Mouse (Mus musculus) intestine, embryonic 14.5 days (tissue): Measurements from ENCODE around the gene Slc38a2. TPM values are rescaled to one million over a fixed set of nuclear protein-coding genes. Genes with fewer than 3 reads are reported as not detected.

ENCODE experiments used
- ATAC-seq: fragments of 200-750 bp; cut with Nextera tagmentation; replicated peaks from 2 replicates; pipeline ENCODE4 v1.8.0; 2017; ENCODE audit warnings: low read depth, moderate number of reproducible peaks, moderate TSS enrichment, moderate library complexity; ENCODE audit not compliant: low FRiP score, low TSS enrichment
- DNase-seq: peaks from one replicate; pipeline ENCODE4 v3.0.0-alpha.2; 2018; ENCODE audit warnings: low spot score
- H3K27ac ChIP-seq: fragments of 300-500 bp; sonication (generic); 2 replicates; pipeline ENCODE4 v1.5.1; 2014; ENCODE audit warnings: low read depth, mild to moderate bottlenecking, control low read depth
- H3K27me3 ChIP-seq: fragments of 300-500 bp; sonication (generic); replicated peaks from 2 replicates; pipeline ENCODE4 v1.6.1; 2014; ENCODE audit warnings: low read length, control low read depth; ENCODE audit not compliant: control insufficient read depth, insufficient read depth
- H3K36me3 ChIP-seq: fragments of 300-500 bp; sonication (generic); 2 replicates; pipeline ENCODE4 v1.6.1; 2014; ENCODE audit warnings: low read length, control low read depth; ENCODE audit not compliant: control insufficient read depth, insufficient read depth
- H3K4me1 ChIP-seq: fragments of 300-500 bp; sonication (generic); replicated peaks from 2 replicates; pipeline ENCODE4 v1.6.1; 2014; ENCODE audit warnings: low read length, control low read depth, mixed read lengths; ENCODE audit not compliant: control insufficient read depth, insufficient read depth
- H3K4me2 ChIP-seq: fragments of 300-500 bp; sonication (generic); 2 replicates; pipeline ENCODE4 v1.6.1; 2014; ENCODE audit warnings: low read length
- H3K4me3 ChIP-seq: fragments of 300-500 bp; sonication (generic); 2 replicates; pipeline ENCODE4 v1.5.1; 2014; ENCODE audit warnings: low read depth, low read length, control low read depth, mixed read lengths
- H3K9ac ChIP-seq: fragments of 300-500 bp; sonication (generic); 2 replicates; pipeline ENCODE4 v1.6.1; 2014; ENCODE audit warnings: mild to moderate bottlenecking, low read length
- H3K9me3 ChIP-seq: fragments of 300-500 bp; sonication (generic); 2 replicates; pipeline ENCODE4 v1.6.1; 2016; ENCODE audit warnings: low read length, control low read depth; ENCODE audit not compliant: control insufficient read depth
- WGBS: fragments of 180-500 bp; shearing (Covaris S2); extraction: QIAGEN DNeasy Blood & Tissue Kit; methylation state at CpG from one replicate; pipeline ENCODE4 v1.1.7; 2014; 5-methylcytosine and 5-hydroxymethylcytosine counted together
- polyA plus RNA-seq: library from polyadenylated mRNA; unstranded; fragments of >200 nt; fragmentation: Nextera tagmentation; extraction: Ambion mirVana; gene quantifications from 2 replicates; pipeline ENCODE4 v1.2.1, GENCODE M21; 2014

Gene Slc38a2
- polyA plus RNA-seq, 1 experiment from 2014 or later = 129 TPM

- Histone ChIP-seq H3K36me3 (peaks cover 58% of the 10 kb centered on the region), H3K9ac (no peak overlapping the region), H3K9me3 (no peaks in the 10 kb centered on the region), H3K27ac (no peak overlapping the region), H3K27me3 (no peaks in the 10 kb centered on the region), H3K4me3 (no peak overlapping the region), H3K4me1 (0 out of 2 replicates have a peak, but pooled peaks cover 3% of the 10 kb centered on the region), H3K4me2 (no peak overlapping the region)
- DNase-seq (no peak), ATAC-seq (no peak)
- 82% methylated on average over 6 of the region's 6 CpGs for WGBS
These were observed 11.5 kb downstream of the Slc38a2 start for GRCm38 (mm10) chr15:96688036-96688435.

GRCm38 (mm10) chr15:96687366-96687765 lies 12.2 kb downstream of the Slc38a2 start:
- WGBS = 31% methylated on average over 1 of the region's 1 CpGs
- H3K9ac ChIP-seq = no peak overlapping the region
- no peak overlapping the region for H3K4me3 ChIP-seq
- H3K9me3 ChIP-seq = no peaks in the 10 kb centered on the region
- no peak overlapping the region for H3K27ac ChIP-seq
- DNase-seq (no peak), ATAC-seq (no peak)
- peaks cover 52% of the 10 kb centered on the region for H3K36me3 ChIP-seq
- no peaks in the 10 kb centered on the region for H3K27me3 ChIP-seq
- H3K4me1 ChIP-seq = 0 out of 2 replicates have a peak, but pooled peaks cover 3% of the 10 kb centered on the region
- H3K4me2 ChIP-seq = no peak overlapping the region

GRCm38 (mm10) chr15:96686201-96687159 lies 13.1 kb downstream of the Slc38a2 start:
- no peak overlapping the region for H3K4me2 ChIP-seq
- no peak overlapping the region for H3K27ac ChIP-seq
- no peaks in the 10 kb centered on the region for H3K27me3 ChIP-seq
- no peak overlapping the region for H3K4me3 ChIP-seq
- H3K9ac ChIP-seq = no peak overlapping the region
- no peak for ATAC-seq
- H3K4me1 ChIP-seq = 0 out of 2 replicates have a peak, but pooled peaks cover 3% of the 10 kb centered on the region
- no peaks in the 10 kb centered on the region for H3K9me3 ChIP-seq
- H3K36me3 ChIP-seq = peaks cover 43% of the 10 kb centered on the region
- no peak for DNase-seq
- 77% methylated on average over 9 of the region's 9 CpGs for WGBS

- no peak overlapping the region for H3K27ac ChIP-seq
- ATAC-seq (no peak), DNase-seq (no peak)
- H3K4me3 ChIP-seq = no peak overlapping the region
- H3K4me2 ChIP-seq = no peak overlapping the region
- no peak overlapping the region for H3K9ac ChIP-seq
- H3K36me3 ChIP-seq = peaks cover 31% of the 10 kb centered on the region
- 60% methylated on average over 6 of the region's 6 CpGs for WGBS
- H3K4me1 ChIP-seq = 0 out of 2 replicates have a peak, but pooled peaks cover 3% of the 10 kb centered on the region
- H3K9me3 ChIP-seq = no peaks in the 10 kb centered on the region
- no peaks in the 10 kb centered on the region for H3K27me3 ChIP-seq
These were observed 14.3 kb downstream of the Slc38a2 start for GRCm38 (mm10) chr15:96685273-96685672.

GRCm38 (mm10) chr15:96684132-96684830 lies 15.2 kb downstream of the Slc38a2 start:
- Histone ChIP-seq H3K4me3 (no peak overlapping the region), H3K36me3 (peaks cover 21% of the 10 kb centered on the region), H3K9ac (no peak overlapping the region), H3K9me3 (no peaks in the 10 kb centered on the region), H3K4me2 (no peak overlapping the region), H3K27ac (no peak overlapping the region), H3K27me3 (no peaks in the 10 kb centered on the region), H3K4me1 (0 out of 2 replicates have a peak, but pooled peaks cover 3% of the 10 kb centered on the region)
- DNase-seq = no peak
- ATAC-seq = no peak
- WGBS = 40% methylated on average over 11 of the region's 11 CpGs

GRCm38 (mm10) chr15:96678871-96679773 lies 20.4 kb downstream of the Slc38a2 start:
- H3K27ac ChIP-seq = no peak overlapping the region
- 0 out of 2 replicates have a peak, but pooled peaks cover 3% of the 10 kb centered on the region for H3K4me1 ChIP-seq
- no peaks in the 10 kb centered on the region for H3K9me3 ChIP-seq
- no peaks in the 10 kb centered on the region for H3K27me3 ChIP-seq
- H3K9ac ChIP-seq = no peak overlapping the region
- no peak overlapping the region for H3K4me2 ChIP-seq
- no peak for DNase-seq
- H3K36me3 ChIP-seq = no peaks in the 10 kb centered on the region
- no peak for ATAC-seq
- 57% methylated on average over 19 of the region's 19 CpGs for WGBS
- H3K4me3 ChIP-seq = no peak overlapping the region

GRCm38 (mm10) chr15:96676518-96676917 lies 23.0 kb downstream of the Slc38a2 start:
- no peak for DNase-seq
- ATAC-seq = no peak; the same call in 1 of the 2 replicates

GRCm38 (mm10) chr15:96675744-96676143 lies 23.8 kb downstream of the Slc38a2 start:
- no peak for DNase-seq
- no peaks in the 10 kb centered on the region for H3K9me3 ChIP-seq
- no peak for ATAC-seq
- no peak overlapping the region for H3K4me2 ChIP-seq
- no peaks in the 10 kb centered on the region for H3K27me3 ChIP-seq
- H3K9ac ChIP-seq = no peak overlapping the region
- no peak overlapping the region for H3K4me3 ChIP-seq
- WGBS = 66% methylated on average over 15 of the region's 15 CpGs
- H3K27ac ChIP-seq = no peak overlapping the region
- H3K36me3 ChIP-seq = no peaks in the 10 kb centered on the region
- H3K4me1 ChIP-seq = 0 out of 2 replicates have a peak, but pooled peaks cover 3% of the 10 kb centered on the region

More at GRCm38 (mm10) chr15:96676518-96676917, 23.0 kb downstream of the Slc38a2 start:
- no peak overlapping the region for H3K4me2 ChIP-seq
- H3K4me1 ChIP-seq = 0 out of 2 replicates have a peak, but pooled peaks cover 3% of the 10 kb centered on the region
- 44% methylated on average over 10 of the region's 10 CpGs for WGBS
- no peak overlapping the region for H3K27ac ChIP-seq
- H3K9me3 ChIP-seq = no peaks in the 10 kb centered on the region
- no peak overlapping the region for H3K9ac ChIP-seq
- H3K27me3 ChIP-seq = no peaks in the 10 kb centered on the region
- no peak overlapping the region for H3K4me3 ChIP-seq
- no peaks in the 10 kb centered on the region for H3K36me3 ChIP-seq
